In genomic region chr10:75633576-75634139, GRCm38 (mm10) we compare ENCODE assay signal across 1 mouse cellular context.
A peak's percentile ranks its signal among the peaks of the same experiment; 100 is the strongest.
TF ChIP-seq lines count a peak whose summit lies in the region.

No protein-coding gene starts in this region.

TF ChIP-seq in CH12.LX, 34 proteins besides CTCF, POLR2A, EP300 and RAD21 (continued from another document):
- TF ChIP-seq CHD2 (IDR thresholded peaks at IDR 0.05; ENCODE audit: low read length): no peak
- no peak for TF ChIP-seq PAX5 (IDR thresholded peaks at IDR 0.05; ENCODE audit: low read length)
- TF ChIP-seq HCFC1 (IDR thresholded peaks at IDR 0.05; ENCODE audit: low read depth, low read length): peak; percentile 78
